Mouse (Mus musculus) skeletal muscle tissue, adult 2 months (tissue): ENCODE data around the gene Ticam1.

ENCODE experiments used
- DNase-seq: peaks from one replicate; pipeline ENCODE4 v3.0.0-alpha.2; 2012; ENCODE audit warnings: low read depth, low spot score

Ticam1 gene

DNA sequence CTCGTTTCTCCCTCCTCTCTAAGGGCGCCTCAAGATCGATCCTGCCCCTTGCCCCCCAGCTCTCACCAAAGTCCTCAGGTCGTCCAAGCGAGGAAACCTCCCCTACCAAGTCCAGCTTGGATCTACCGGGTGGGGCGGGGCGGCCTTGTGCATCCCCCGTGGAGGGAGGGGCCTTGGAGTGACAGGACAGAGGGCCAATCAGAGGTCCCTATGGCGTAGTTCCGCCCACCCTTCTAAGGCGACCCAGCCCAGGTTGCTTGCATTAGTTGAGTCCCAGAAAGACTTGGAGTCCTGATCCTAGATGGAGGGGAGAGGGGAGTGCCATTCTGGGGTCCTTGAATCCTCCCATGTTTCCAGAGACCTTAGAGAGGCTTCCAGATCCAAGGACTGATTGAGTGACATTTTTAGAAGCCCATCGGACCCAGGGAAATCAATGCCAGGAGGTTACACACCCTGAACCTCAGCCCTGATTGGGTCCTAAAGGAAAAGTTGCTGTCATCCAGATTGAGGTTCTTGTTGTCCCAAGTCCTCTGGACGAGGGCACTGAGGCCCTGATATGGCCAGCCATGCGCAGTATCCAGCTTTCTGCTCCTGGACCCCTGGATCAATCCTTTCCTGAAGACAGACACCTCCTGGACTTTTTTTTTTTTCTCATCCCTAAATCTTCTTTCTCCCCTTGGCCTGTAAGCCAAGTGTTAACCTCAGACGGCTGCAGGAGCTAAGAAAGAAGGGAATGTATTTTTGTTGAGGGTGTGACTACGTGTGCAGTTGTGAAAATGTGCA lies 14.0 kb upstream of the Ticam1 start:
- peak; percentile 94 for DNase-seq

DNA sequence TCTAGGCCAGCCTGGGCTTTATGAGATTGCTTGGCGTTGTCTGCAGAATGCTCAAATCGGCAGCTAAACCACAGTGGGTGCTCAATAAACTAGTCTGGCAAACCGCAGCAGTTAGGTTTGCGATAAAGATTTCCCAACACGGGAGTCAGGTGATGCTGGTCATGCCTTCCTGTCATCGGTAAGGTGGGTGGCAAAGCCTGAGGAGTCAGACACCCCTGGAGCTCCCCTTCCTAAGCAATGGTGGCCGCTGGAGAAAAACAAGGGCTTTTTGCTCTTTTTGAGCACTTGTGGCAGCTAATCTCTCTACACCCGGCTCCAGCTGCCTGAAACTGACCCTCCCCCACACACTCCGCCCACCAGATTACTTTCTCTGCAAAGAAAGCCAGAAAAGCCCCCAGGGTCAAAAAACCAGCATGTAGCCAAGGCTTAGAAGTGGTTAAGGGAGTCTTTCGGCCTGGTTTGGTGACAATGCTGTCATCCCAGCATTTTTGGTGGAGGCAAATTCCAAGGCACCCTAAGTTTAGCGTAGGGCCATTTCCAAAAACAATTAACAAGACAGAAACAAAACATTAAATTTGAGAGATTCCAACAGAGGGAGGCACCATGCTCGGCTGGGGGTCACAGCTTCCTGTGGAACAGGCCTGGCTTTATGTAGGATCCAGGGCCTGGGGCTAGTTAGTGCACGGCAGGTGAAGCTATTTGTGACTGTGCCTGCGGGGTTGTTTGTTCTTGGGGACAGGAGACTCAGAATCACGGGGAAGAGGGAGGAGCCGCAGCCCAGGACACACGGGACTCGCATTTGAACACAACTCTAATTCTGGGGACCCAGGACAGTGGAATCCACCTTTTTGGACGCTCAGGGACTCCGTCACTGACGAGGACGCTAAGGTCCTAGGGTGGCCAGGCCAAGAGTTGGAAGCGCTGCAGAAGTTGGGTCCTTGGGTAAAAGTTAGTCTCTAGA lies 13.1 kb upstream of the Ticam1 start:
- no peak for DNase-seq

- no peak for DNase-seq
Observed at GRCm38 (mm10) chr17:56288866-56289265, 12.3 kb upstream of the Ticam1 start.

GRCm38 (mm10) chr17:56287830-56288229 lies 11.2 kb upstream of the Ticam1 start:
- DNase-seq = no peak

- DNase-seq = peak; percentile 66
Observed at GRCm38 (mm10) chr17:56285995-56286394, 9.4 kb upstream of the Ticam1 start.

DNA sequence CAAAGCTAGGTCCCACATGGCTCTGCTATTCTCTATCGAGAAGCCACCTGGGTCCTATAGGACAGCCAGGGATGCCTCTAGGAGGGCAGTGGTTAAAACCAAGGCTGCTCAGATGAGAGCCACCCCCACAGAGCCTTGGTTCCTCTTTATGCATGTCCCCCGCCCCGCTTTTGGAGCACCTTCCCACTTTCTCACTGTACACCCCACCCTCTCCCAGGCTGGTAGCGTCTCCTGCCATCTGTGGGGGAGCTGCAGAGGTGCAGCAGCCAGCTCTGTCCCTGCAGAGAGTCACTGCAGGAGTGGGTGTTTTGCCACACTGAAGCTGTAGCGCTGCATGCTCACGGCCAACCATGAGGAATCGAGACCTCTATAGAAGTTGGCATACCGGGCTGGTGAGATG lies 6.7 kb upstream of the Ticam1 start:
- DNase-seq = no peak

GRCm38 (mm10) chr17:56282802-56283201 lies 6.2 kb upstream of the Ticam1 start:
- DNase-seq = no peak

DNA sequence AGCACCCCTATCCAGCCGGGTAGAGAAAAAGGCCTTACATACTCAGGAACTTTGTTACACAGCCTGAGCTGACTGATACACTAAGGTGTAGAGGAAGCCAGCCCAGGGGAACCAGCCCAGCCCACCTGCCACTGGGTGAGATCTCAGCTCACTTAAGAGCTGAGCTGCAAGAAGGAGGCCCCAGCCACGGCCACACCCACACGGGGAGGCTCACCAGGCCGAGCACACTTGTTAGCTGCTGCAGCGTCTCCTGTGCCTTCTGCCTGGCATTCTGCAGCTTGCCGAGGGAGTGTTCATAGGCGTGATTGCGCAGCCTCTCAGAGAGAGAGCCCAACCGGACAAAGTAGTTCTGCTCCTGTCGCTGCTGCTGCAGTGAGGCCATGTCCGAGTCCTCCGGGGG lies 4.6 kb upstream of the Ticam1 start:
- no peak for DNase-seq

GRCm38 (mm10) chr17:56279481-56280155 lies 3.0 kb upstream of the Ticam1 start:
- DNase-seq = peak; percentile 66

GRCm38 (mm10) chr17:56278340-56278739 lies 1.8 kb upstream of the Ticam1 start:
- no peak for DNase-seq

GRCm38 (mm10) chr17:56277567-56277893 lies 944 bp upstream of the Ticam1 start:
- DNase-seq = no peak

DNA sequence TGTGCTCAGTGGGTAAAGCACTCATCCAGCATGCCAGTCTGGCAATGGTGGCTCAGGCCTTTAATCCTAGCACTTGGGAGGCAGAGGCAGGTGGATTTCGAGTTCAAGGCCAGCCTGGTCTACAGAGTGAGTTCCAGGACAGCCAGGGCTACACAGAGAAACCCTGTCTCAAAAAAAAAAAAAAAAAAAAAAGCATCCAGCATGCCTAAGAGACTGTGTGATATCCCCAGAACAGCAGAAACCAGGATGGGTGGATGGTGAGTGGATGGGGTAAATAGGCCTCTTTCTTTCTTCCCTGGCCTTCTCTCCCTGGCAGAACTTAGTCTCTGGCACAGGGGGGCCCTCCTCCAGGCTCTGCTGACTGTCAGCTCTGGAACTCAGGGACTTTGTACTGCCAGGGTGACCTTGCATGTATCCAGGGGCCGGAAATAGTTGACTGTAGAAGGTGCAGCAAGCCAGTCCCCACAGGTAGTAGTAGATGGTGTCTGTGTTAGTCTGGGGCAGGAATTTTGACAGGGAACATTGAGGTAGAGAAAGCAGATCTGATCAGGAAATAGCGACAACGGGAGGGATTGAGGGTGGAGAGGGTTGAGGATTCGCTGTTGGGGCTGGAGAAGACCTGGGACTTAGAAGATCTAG lies 625 bp downstream of the Ticam1 start:
- DNase-seq = no peak

DNA sequence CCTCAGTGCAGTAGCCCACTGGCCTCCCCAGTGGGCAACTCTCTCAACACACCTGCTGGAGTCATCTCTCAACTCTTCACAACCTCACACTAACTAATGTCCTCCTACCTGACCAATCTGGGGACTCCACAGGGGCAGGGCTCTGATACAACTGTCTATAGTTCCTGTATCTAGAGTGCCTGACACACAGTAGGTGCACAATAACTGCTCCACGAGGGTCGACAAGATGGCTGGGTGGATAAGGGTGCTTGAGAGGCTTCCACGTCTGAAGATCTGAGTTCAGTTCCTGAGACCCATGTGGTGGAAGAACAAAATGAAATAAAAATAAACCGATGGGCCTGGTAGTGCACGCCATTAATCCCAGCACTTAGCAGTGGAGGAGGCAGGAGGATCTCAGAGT lies 2.6 kb downstream of the Ticam1 start:
- DNase-seq = no peak

DNA sequence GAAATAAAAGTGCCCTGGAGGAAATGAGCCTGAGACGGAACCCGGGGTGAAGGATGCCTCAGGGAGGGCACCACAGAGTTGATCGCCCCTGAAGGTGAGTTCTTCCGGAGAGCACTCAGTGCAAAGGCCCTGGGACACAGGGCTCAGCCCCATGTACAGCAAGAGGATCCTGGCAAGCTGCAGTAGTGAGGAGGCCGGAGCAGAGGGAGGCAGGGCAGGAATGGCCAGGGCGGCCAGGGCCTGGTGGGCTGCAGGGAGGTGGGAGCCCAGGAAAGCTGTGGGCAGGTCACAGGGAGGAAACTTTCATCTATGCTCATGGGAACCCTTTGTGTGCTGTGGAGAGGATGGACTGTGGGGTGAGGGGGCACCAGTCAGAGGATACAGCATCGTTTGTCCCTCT lies 3.1 kb downstream of the Ticam1 start:
- DNase-seq = no peak

DNA sequence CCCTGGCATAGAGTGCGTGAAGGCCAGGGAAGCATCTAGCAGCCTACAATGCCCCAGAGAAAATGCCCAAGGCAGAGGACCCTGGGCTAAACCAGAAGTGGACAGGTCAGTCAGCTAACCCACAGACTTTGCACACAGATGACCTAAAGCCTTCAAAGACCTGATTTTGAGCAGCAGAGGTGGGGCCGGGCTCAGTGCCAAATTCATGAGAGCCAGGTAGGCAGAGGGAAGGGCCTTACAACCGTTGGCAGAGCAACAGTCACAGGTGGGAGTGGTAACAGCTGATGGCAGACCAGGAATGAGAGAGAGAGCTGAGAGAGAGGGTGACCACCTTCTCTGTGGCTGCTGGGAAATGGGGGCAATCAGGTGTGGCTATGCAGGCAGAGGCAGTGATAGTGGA lies 3.9 kb downstream of the Ticam1 start:
- no peak for DNase-seq

GRCm38 (mm10) chr17:56271609-56272253 lies 4.9 kb downstream of the Ticam1 start:
- no peak for DNase-seq

DNA sequence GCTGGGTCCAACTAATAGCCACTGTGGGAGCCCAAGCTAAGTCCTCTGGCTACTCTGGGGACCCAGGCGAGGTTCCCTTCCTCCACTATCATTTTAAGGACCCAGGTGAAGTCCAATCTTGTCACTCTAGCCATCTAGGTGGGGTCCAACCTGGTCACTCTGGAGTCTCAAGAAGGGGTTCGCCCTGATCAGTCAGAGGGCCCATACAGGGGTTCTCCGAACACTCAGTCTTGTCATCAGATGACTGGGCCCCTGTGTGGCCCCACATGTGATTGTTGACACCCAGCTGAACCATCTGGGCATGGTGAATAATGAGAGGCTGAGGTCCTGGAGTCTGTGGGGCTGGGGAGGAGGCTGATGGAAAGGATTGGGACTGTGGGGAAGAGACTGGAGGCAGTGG lies 6.8 kb downstream of the Ticam1 start:
- no peak for DNase-seq

GRCm38 (mm10) chr17:56269153-56269630 lies 7.4 kb downstream of the Ticam1 start:
- DNase-seq = peak; percentile 89

- no peak for DNase-seq
Observed at GRCm38 (mm10) chr17:56266271-56266670, 10.3 kb downstream of the Ticam1 start.

GRCm38 (mm10) chr17:56265869-56266268 lies 10.7 kb downstream of the Ticam1 start:
- no peak for DNase-seq

- no peak for DNase-seq
Observed at GRCm38 (mm10) chr17:56265011-56265410, 11.6 kb downstream of the Ticam1 start.
